Mouse (Mus musculus): ENCODE measurements around the gene Mrps21. TPM values are rescaled to one million over a fixed set of nuclear protein-coding genes. Genes with fewer than 3 reads are reported as not detected.
"Not testable (repeated sequence)": the region's sequence is repeated elsewhere in the genome, so short reads cannot be mapped to it uniquely, and the experiment has no call there.

The Mrps21 gene
- 80.5 and 81.0 TPM in 2 replicates for polyA plus RNA-seq (2011; ENCODE audit: insufficient read depth, insufficient read length, low replicate concordance, missing spikeins)

DNA sequence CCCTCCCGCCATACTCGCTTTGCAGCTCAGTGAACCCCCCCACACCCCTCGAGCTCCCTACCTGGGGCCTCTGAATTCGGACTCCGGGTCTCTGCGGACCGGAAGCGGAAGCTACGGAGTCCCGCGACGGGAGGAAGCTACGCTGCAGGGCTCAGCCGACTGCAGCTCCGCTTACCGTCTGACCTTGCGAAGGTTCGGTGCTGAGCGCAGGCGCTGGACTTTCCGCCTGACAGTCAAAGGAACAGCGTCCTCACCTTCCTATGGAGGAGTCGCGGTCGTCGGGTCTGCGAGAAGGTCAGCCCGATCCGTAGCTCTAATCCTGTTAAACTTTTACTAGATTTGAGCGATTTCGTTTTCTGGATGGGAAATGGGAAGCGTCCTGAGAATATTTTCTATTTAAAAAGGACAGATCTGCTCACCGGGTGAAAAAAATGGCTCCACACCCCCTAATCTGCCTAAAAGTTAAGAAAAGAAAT, at the start of gene Mrps21:
Gene Mrps21, minus strand, starts transcription at position 128 of the 476 bp plus-strand sequence.
- TF ChIP-seq CTCF (IDR thresholded peaks at IDR 0.05; ENCODE audit: control insufficient read depth, insufficient read depth, low read length) (no peak), POLR2A (IDR thresholded peaks at IDR 0.05; ENCODE audit: borderline replicate concordance, control insufficient read depth, low read depth, low read length) (peak; percentile 92)
- Histone ChIP-seq H3K27ac (ENCODE audit: control insufficient read depth, insufficient read depth, low read depth, low read length, poor library complexity) (peak within 1 kb of the TSS; percentile 74), H3K4me1 (ENCODE audit: control insufficient read depth, insufficient read depth, low read length) (peaks cover 2% of the 10 kb centered on the region; the same call in 1 of the 2 replicates), H3K4me3 (replicated peaks; ENCODE audit: control insufficient read depth, low read depth, low read length) (peak within 1 kb of the TSS; percentile 92)
- WGBS: under 1% methylated on average over 33 of the region's 33 CpGs

DNA sequence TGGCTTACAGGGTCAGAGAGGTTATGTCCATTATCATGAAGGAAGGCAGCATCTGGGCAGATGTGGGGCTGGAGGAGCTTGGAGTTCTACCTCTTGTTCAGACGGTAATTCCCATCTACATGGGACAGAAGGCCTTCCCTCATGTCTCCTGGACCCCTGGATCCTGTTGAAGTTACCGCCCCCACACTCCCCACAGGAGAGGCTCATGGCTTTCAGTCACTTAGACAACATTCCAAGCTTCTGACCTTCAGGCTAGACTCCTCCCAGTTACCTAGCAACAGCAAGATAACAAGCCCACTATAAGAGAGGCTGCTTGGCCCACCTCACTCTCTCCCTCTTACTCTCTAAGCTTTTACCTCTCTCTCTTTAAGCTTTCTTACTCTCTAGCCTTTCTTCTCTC, 49.2 kb upstream of the Mrps21 start:
- 81% methylated on average over 2 of the region's 2 CpGs for WGBS
- H3K4me1 ChIP-seq (ENCODE audit: control insufficient read depth, insufficient read depth, low read length); H3K4me3 ChIP-seq (replicated peaks; ENCODE audit: control insufficient read depth, low read depth, low read length); H3K27ac ChIP-seq (ENCODE audit: control insufficient read depth, insufficient read depth, low read depth, low read length, poor library complexity): not testable (repeated sequence)

DNA sequence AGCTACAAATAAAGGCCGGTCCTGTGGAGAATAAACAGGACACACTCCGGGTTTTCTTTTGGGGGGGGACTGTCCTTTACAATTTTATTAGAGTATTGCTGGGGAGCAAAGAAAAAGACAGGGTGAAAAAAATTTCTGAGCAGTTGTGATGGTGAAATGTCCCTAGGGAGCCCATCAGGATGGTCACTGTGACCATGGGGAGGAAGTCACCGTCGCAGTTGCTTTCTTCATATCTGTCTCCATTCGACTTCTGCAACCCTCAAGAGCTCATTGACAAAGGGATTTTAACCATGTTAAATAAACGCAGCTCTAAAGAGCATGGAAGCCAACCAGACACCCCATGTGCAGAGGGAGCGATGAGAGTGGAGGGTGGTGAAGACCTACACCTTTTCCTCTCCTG, 45.4 kb upstream of the Mrps21 start:
- TF ChIP-seq CTCF (IDR thresholded peaks at IDR 0.05; ENCODE audit: control insufficient read depth, insufficient read depth, low read length) (no peak), POLR2A (IDR thresholded peaks at IDR 0.05; ENCODE audit: borderline replicate concordance, control insufficient read depth, low read depth, low read length) (no peak)
- WGBS: 42% methylated on average over 7 of the region's 7 CpGs
- peak overlapping the region; percentile 51 for H3K4me3 ChIP-seq (replicated peaks; ENCODE audit: control insufficient read depth, low read depth, low read length)

DNA sequence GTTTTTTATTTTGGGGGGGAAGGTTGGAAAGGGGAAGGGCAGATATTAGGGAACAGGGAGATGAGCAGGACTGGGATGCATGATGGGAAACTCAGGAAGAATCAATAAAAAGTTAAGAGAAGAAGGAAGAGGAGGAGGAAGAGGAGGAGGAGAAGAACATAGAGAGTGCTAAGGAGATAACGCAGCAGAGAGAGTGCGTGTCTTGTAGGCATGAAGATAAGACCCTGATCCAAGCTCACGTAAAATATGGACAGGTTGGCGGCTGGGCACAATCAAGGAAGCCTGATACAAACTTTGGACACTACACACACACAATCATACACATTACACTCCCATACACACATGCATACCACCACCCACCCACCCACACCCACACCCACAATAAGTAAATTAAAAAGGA, 43.4 kb upstream of the Mrps21 start:
- H3K27ac ChIP-seq (ENCODE audit: control insufficient read depth, insufficient read depth, low read depth, low read length, poor library complexity): no peak overlapping the region
- H3K4me3 ChIP-seq (replicated peaks; ENCODE audit: control insufficient read depth, low read depth, low read length): no peak overlapping the region
- H3K4me1 ChIP-seq (ENCODE audit: control insufficient read depth, insufficient read depth, low read length): peaks cover 2% of the 10 kb centered on the region; the same call in 1 of the 2 replicates
- 69% methylated on average over 4 of the region's 4 CpGs for WGBS
- no peak for TF ChIP-seq POLR2A (IDR thresholded peaks at IDR 0.05; ENCODE audit: borderline replicate concordance, control insufficient read depth, low read depth, low read length)
- no peak for TF ChIP-seq CTCF (IDR thresholded peaks at IDR 0.05; ENCODE audit: control insufficient read depth, insufficient read depth, low read length)

More for the DNA sequence above, 45.4 kb upstream of the Mrps21 start:
- peak overlapping the region; percentile 88 for H3K27ac ChIP-seq (ENCODE audit: control insufficient read depth, insufficient read depth, low read depth, low read length, poor library complexity)
- peaks cover 2% of the 10 kb centered on the region; the same call in 1 of the 2 replicates for H3K4me1 ChIP-seq (ENCODE audit: control insufficient read depth, insufficient read depth, low read length)

DNA sequence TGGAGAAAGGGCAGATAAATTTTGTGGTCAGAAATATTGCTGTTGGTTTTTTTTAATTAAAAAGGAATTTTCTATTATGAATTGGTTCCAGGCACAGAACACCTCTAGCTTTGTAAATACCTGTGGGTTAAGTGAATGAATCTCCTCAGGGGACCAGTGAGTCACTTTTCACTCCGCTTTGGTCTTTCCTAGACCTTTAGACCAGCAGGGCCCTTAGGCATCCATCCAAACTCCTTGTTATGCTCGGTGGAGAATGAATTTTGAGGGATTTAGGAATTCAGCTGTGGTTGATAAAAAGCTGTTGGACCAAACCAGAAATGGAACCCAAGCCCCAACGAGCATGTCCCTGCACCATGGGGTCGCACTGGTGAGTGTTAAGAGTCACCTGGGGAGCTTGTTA, 36.3 kb upstream of the Mrps21 start:
- Histone ChIP-seq H3K4me3 (replicated peaks; ENCODE audit: control insufficient read depth, low read depth, low read length) (no peak overlapping the region), H3K27ac (ENCODE audit: control insufficient read depth, insufficient read depth, low read depth, low read length, poor library complexity) (no peak overlapping the region), H3K4me1 (ENCODE audit: control insufficient read depth, insufficient read depth, low read length) (no peaks in the 10 kb centered on the region)
- TF ChIP-seq CTCF (IDR thresholded peaks at IDR 0.05; ENCODE audit: control insufficient read depth, insufficient read depth, low read length) (no peak), POLR2A (IDR thresholded peaks at IDR 0.05; ENCODE audit: borderline replicate concordance, control insufficient read depth, low read depth, low read length) (no peak)
- 54% methylated on average over 4 of the region's 4 CpGs for WGBS

DNA sequence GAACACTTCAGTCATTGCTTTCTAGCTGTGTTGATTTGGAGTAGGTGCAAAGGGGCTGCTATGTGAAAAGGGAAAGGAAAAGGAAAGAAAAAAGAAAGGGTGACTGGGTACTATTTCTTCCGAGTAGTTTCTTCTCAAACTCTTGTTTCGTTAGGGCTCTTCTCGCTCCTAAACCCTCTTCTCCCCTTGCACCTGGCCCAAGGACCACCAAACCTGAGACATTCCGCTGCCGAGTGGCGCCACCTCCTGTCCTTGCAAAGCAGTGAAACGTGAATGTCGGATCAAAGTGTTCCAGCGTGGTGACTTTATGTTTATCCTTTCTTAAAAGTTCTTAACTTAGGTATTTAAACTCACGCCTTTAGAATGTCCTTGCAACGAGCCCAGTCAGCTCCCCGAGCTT, 35.5 kb upstream of the Mrps21 start:
- no peak overlapping the region for H3K4me3 ChIP-seq (replicated peaks; ENCODE audit: control insufficient read depth, low read depth, low read length)
- no peak overlapping the region for H3K27ac ChIP-seq (ENCODE audit: control insufficient read depth, insufficient read depth, low read depth, low read length, poor library complexity)
- no peaks in the 10 kb centered on the region for H3K4me1 ChIP-seq (ENCODE audit: control insufficient read depth, insufficient read depth, low read length)
- WGBS: under 1% methylated on average over 12 of the region's 12 CpGs
- TF ChIP-seq CTCF (IDR thresholded peaks at IDR 0.05; ENCODE audit: control insufficient read depth, insufficient read depth, low read length): peak; percentile 89
- TF ChIP-seq POLR2A (IDR thresholded peaks at IDR 0.05; ENCODE audit: borderline replicate concordance, control insufficient read depth, low read depth, low read length): no peak

DNA sequence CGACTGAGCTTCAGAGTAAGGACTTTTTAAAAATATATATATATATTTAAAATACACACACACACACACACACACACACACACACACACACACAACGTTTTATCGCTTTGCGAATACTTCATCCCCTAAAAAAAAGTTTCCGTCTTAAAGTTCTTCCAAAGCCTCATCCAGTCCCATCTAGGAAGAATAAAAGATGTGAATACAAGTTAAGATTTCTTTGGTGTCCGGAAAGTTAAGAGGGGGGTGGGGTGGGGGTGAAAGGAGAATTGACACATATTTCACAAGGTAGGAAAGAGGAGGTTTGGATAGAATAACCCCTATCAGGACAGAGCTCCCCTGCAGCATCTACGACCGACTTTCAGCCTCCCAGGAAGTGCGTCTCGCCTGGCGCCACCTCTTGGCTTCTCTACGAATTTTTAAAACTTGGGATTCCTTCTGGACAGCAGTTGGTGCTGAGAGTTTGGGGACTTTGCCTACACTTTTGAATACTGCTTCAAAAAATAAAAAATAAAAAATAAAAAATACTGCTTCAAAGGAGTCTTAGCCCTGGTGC, 34.7 kb upstream of the Mrps21 start:
- TF ChIP-seq CTCF (IDR thresholded peaks at IDR 0.05; ENCODE audit: control insufficient read depth, insufficient read depth, low read length) (peak; percentile 57), POLR2A (IDR thresholded peaks at IDR 0.05; ENCODE audit: borderline replicate concordance, control insufficient read depth, low read depth, low read length) (no peak)
- Histone ChIP-seq H3K27ac (ENCODE audit: control insufficient read depth, insufficient read depth, low read depth, low read length, poor library complexity) (no peak overlapping the region), H3K4me3 (replicated peaks; ENCODE audit: control insufficient read depth, low read depth, low read length) (no peak overlapping the region), H3K4me1 (ENCODE audit: control insufficient read depth, insufficient read depth, low read length) (no peaks in the 10 kb centered on the region)
- 3% methylated on average over 12 of the region's 12 CpGs for WGBS

DNA sequence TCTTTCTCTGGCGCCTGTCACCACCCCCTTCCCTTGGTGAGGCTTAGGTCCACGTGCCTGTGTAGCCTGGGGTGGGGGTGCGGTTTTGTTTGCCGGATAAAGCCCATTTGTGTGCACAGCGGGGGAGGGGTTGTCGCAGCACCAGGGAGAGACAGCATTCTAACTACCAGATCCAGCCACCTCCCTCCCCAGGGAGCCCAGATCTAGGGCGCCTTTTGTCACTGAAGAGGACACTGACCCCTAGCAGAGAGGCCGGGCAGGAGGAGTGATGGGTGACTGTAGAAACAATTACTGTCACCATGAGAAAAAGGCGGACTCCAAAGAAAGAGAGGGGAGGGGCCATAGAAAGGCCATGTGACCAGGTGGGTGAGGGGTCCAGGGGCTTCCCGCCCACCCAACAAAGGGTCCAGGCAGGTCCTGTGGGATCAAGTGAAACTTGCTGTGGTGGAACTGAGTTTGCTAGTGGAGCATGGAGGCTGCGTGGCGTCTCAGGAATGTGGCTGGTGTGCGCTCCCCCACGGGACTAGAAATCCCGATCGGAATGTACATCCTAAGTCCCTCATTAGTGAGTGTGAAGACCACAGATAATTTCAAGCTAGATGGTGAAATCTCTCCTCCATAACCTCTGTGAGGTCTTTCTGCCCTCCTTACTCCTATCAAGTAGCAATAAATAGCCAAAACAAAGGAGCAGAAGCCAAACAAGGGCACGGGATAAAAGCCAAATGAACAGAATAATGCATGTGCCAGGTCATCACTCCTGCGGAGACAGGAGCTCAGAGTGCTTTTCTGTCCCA, 34.0 kb upstream of the Mrps21 start:
- Histone ChIP-seq H3K4me3 (replicated peaks; ENCODE audit: control insufficient read depth, low read depth, low read length) (no peak overlapping the region), H3K4me1 (ENCODE audit: control insufficient read depth, insufficient read depth, low read length) (no peaks in the 10 kb centered on the region), H3K27ac (ENCODE audit: control insufficient read depth, insufficient read depth, low read depth, low read length, poor library complexity) (no peak overlapping the region)
- TF ChIP-seq POLR2A (IDR thresholded peaks at IDR 0.05; ENCODE audit: borderline replicate concordance, control insufficient read depth, low read depth, low read length): no peak
- TF ChIP-seq CTCF (IDR thresholded peaks at IDR 0.05; ENCODE audit: control insufficient read depth, insufficient read depth, low read length): no peak
- 2% methylated on average over 18 of the region's 18 CpGs for WGBS

All from bone marrow, adult 2 months (tissue).